Mouse (Mus musculus) G1E (cell line): ENCODE measurements around the gene Gimap3.

Source experiments
- CTCF ChIP-seq: IDR thresholded peaks from 2 replicates; pipeline ENCODE4 v1.5.1; 2012; ENCODE audit warnings: low read depth, low read length, inconsistent platforms, mixed read lengths
- GATA1 ChIP-seq: IDR thresholded peaks from 2 replicates; pipeline ENCODE4 v1.6.1; 2012; ENCODE audit warnings: borderline replicate concordance, low read length, inconsistent platforms, mixed read lengths
- GATA2 ChIP-seq: IDR thresholded peaks from 2 replicates; pipeline ENCODE4 v1.6.1; 2012; ENCODE audit warnings: low read depth, low read length, inconsistent platforms, borderline replicate concordance
- POLR2AphosphoS5 ChIP-seq: IDR thresholded peaks from 2 replicates; pipeline ENCODE4 v1.6.1; 2012; ENCODE audit warnings: low read depth, low read length, inconsistent platforms; ENCODE audit not compliant: insufficient replicate concordance
- TAL1 ChIP-seq: conservative IDR thresholded peaks from 2 replicates; pipeline ENCODE4 v1.6.1; 2012; ENCODE audit warnings: low read depth, low read length, inconsistent platforms, mixed read lengths

DNA sequence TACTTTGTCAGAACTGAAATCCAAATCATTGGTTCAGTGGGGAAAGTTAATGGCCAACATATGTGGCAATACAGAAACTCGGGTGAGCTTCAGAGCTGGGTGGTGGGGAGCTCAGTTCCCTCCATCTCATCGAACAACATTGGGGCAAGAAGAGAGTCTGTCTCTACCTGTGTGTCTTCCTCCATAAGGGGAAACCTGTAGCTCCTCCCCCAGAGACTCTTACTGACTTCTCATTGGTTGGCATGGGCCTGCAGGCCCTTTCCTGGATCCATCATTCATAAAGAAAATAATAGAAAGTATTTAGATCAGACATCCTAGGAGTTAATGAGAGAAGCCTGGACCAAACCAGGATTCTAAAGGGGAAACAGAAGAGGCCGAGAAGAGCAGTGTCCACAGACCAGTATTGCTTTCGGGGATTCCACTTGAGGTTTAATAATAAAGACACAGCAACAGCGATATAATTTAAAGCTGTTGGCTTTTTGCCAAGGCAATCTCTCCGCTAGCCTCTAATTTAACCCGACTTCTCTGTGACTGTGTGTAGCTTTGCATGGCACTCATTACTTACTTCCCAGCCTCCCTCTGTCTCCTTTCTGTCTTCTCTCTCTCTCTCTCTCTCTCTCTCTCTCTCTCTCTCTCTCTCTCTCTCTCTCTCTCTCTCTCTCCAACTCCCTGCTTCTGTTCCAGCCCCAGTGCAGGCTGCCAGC lies 6.9 kb downstream of the Gimap3 start:
- TF ChIP-seq CTCF (no peak), TAL1 (no peak), POLR2AphosphoS5 (no peak), GATA1 (no peak), GATA2 (no peak)
